In the genomic region with DNA sequence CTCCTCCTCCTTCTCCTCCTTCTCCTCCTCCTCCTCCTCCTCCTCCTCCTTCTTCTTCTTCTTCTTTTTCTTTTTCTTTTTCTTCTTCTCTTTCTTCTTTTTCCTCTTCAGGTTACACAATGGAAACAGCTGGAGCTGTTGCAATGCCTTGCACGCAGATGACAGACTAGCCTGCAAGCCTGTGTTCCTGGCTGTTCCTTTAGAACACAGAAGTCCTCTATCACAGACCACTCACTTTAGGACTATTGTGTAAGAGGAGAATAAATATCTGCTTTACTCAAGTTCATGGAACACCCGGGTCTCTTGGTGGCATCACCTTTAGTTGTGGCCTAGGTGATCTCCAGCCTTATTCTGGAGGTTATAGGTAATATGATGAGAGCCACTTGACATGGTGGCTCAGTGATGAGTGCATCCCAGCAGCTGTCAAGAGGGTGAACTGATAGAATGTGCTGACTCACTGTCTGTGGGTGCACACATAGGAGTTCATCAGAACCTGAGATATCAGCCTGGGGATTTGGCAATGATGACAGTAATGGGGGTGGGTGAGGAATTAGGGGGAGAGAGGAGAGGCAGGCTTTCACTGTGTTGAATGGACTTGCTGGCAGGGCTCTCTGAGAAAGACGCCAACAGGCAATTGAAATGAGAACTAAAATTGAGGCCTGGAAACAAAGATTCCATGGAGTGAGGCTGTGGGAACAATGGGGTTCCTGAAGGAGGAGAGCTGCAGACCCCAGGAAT, we compare ENCODE assay signal across 12 mouse cellular contexts.
DNase-seq lines count a peak whose midpoint lies in the region.
"Had no signal": no experiment of that assay in that cellular context is flagged by ENCODE, and none has a peak within 500 bp of the region (broad histone marks: within the 10 kb centered on the region; RNA-seq: fewer than 3 reads in every experiment).

No protein-coding gene starts in this region.

- peak; percentile 16 to 47 for DNase-seq in frontal cortex, adult 2 months (ENCODE audit: extremely low spot score in 1 of 2, low spot score in 1 of 2)
- no peak for DNase-seq in frontal cortex, postnatal 25 days (ENCODE audit: low spot score in 2 of 2)
- DNase-seq in retina, postnatal 1 day: peak; percentile 9
- DNase-seq in retina, embryonic 14.5 days (ENCODE audit: low spot score): no peak
- peak; percentile 27 for DNase-seq in layer of hippocampus, adult 9-11 months
- DNase-seq in lung, postnatal 36 days: peak; percentile 56
- DNase-seq in adrenal gland, adult 2 months: no peak
- no peak for DNase-seq in kidney, postnatal 10 days
- DNase-seq: adrenal gland, postnatal 36 days; cerebellum, adult 18-20 months; kidney, adult 8-10 months; thymus, adult 2 months had no signal

Comparison
In these comparisons a context has a peak if more than half of its experiments do, and no peak if none do; other contexts are left out.
1. DNase-seq: peak in frontal cortex, adult 2 months (2 of 2), retina, postnatal 1 day (single experiment), layer of hippocampus, adult 9-11 months (single experiment) and lung, postnatal 36 days (single experiment); none in frontal cortex, postnatal 25 days (0 of 2), retina, embryonic 14.5 days (single experiment), adrenal gland, adult 2 months (single experiment) and kidney, postnatal 10 days (single experiment).